Mouse (Mus musculus) CH12.LX (cell line): ENCODE results near the gene Jag2. TPM values are rescaled to one million over a fixed set of nuclear protein-coding genes. Genes with fewer than 3 reads are reported as not detected.

Source experiments
- DNase-seq: peaks from one replicate; pipeline ENCODE4 v3.0.0-alpha.2; 2013; ENCODE audit errors: extremely low read depth
- H3K27ac ChIP-seq: 2 replicates; pipeline ENCODE4 v1.5.1; 2012; ENCODE audit warnings: low read depth, mild to moderate bottlenecking, control low read depth, moderate library complexity; ENCODE audit not compliant: insufficient read depth
- H3K27me3 ChIP-seq: replicated peaks from 2 replicates; pipeline ENCODE3; 2012; ENCODE audit warnings: inconsistent platforms
- H3K36me3 ChIP-seq, 2 experiments: replicated peaks in 1 of 2; 2 replicates each; pipeline versions ENCODE3 to v1.6.1; 2012; ENCODE audit warnings: inconsistent platforms in 1 of 2, low read length in 1 of 2, mild to moderate bottlenecking in 1 of 2, mixed read lengths in 1 of 2, moderate library complexity in 1 of 2; ENCODE audit not compliant: control insufficient read depth in 1 of 2, insufficient read depth in 1 of 2
- H3K4me1 ChIP-seq, 2 experiments: 2 replicates each; pipeline ENCODE4 v1.6.1; 2012; ENCODE audit warnings: inconsistent platforms in 1 of 2, moderate library complexity in 1 of 2; ENCODE audit not compliant: insufficient read depth in 2 of 2, control insufficient read depth in 1 of 2
- H3K4me2 ChIP-seq: 2 replicates; pipeline ENCODE4 v1.6.1; 2012; ENCODE audit warnings: low read depth, mild to moderate bottlenecking, control low read depth; ENCODE audit not compliant: poor library complexity, insufficient read depth, severe bottlenecking
- H3K4me3 ChIP-seq, 3 experiments: fragments of 150-350 bp in 1 of 3; sonication (generic) in 1 of 3; replicated peaks in 1 of 3; 2 replicates each; pipeline versions ENCODE3 to v1.5.1; 2011 to 2012; ENCODE audit warnings: low read depth in 2 of 3, low read length in 2 of 3, mild to moderate bottlenecking in 2 of 3, moderate library complexity in 2 of 3, control low read depth in 1 of 3, improper control_type of control experiment in 1 of 3, inconsistent platforms in 1 of 3, mixed read lengths in 1 of 3; ENCODE audit not compliant: poor library complexity in 1 of 3
- H3K79me2 ChIP-seq: replicated peaks from 2 replicates; pipeline ENCODE4 v1.6.1; 2012; ENCODE audit warnings: mild to moderate bottlenecking, moderate library complexity; ENCODE audit not compliant: control insufficient read depth, poor library complexity, insufficient read depth, severe bottlenecking; ENCODE audit errors: extremely low read depth
- H3K9ac ChIP-seq: 2 replicates; pipeline ENCODE4 v1.6.1; 2012; ENCODE audit warnings: low read depth, mild to moderate bottlenecking, control low read depth, moderate library complexity; ENCODE audit not compliant: insufficient read depth
- H3K9me3 ChIP-seq: replicated peaks from 2 replicates; pipeline ENCODE3; 2012; ENCODE audit warnings: low read length, inconsistent platforms, mixed read lengths
- BHLHE40 ChIP-seq: IDR thresholded peaks from 2 replicates; pipeline ENCODE4 v1.6.1; 2011; ENCODE audit warnings: mild to moderate bottlenecking, low read depth, low read length, improper control_type of control experiment
- CHD2 ChIP-seq: IDR thresholded peaks from 2 replicates; pipeline ENCODE4 v1.6.1; 2011; ENCODE audit warnings: low read length, improper control_type of control experiment
- CTCF ChIP-seq, 2 experiments: IDR thresholded peaks in 1 of 2; conservative IDR thresholded peaks in 1 of 2; 2 replicates each; pipeline ENCODE4 v1.5.1; 2011 to 2012; ENCODE audit warnings: low read depth in 2 of 2, low read length in 2 of 2, improper control_type of control experiment in 1 of 2, inconsistent platforms in 1 of 2, mild to moderate bottlenecking in 1 of 2, moderate library complexity in 1 of 2
- EP300 ChIP-seq: IDR thresholded peaks from 2 replicates; pipeline ENCODE4 v1.6.1; 2011; ENCODE audit warnings: low read length, improper control_type of control experiment
- HCFC1 ChIP-seq: IDR thresholded peaks from 2 replicates; pipeline ENCODE4 v1.6.1; 2012; ENCODE audit warnings: low read depth, mild to moderate bottlenecking, inconsistent platforms, low read length, improper control_type of control experiment
- IRF4 ChIP-seq: IDR thresholded peaks from 2 replicates; pipeline ENCODE4 v1.6.1; 2014; ENCODE audit warnings: low read depth, mild to moderate bottlenecking, inconsistent platforms, low read length, improper control_type of control experiment
- JUN ChIP-seq: IDR thresholded peaks from 2 replicates; pipeline ENCODE4 v1.6.1; 2011; ENCODE audit warnings: low read depth, mild to moderate bottlenecking, low read length, improper control_type of control experiment, moderate library complexity; ENCODE audit not compliant: insufficient read depth
- KAT2A ChIP-seq: IDR thresholded peaks from 2 replicates; pipeline ENCODE4 v1.6.1; 2012; ENCODE audit warnings: low read length, improper control_type of control experiment, inconsistent platforms; ENCODE audit not compliant: insufficient replicate concordance
- MAFK ChIP-seq: IDR thresholded peaks from 2 replicates; pipeline ENCODE4 v1.6.1; 2011; ENCODE audit warnings: low read length, improper control_type of control experiment; ENCODE audit not compliant: insufficient replicate concordance
- MXI1 ChIP-seq: IDR thresholded peaks from 2 replicates; pipeline ENCODE4 v1.6.1; 2011; ENCODE audit warnings: mild to moderate bottlenecking, low read depth, low read length, improper control_type of control experiment
- MYC ChIP-seq: IDR thresholded peaks from 2 replicates; pipeline ENCODE4 v1.6.1; 2011; ENCODE audit warnings: low read depth, mild to moderate bottlenecking, improper control_type of control experiment, low read length
- NELFE ChIP-seq: IDR thresholded peaks from 2 replicates; pipeline ENCODE4 v1.6.1; 2011; ENCODE audit warnings: low read depth, low read length, improper control_type of control experiment
- NRF1 ChIP-seq: IDR thresholded peaks from 2 replicates; pipeline ENCODE4 v1.6.1; 2014; ENCODE audit warnings: low read depth, mild to moderate bottlenecking, inconsistent platforms, low read length, improper control_type of control experiment, moderate library complexity
- RAD21 ChIP-seq: IDR thresholded peaks from 2 replicates; pipeline ENCODE4 v1.6.1; 2011; ENCODE audit warnings: low read depth, mild to moderate bottlenecking, low read length, improper control_type of control experiment, moderate library complexity
- SIN3A ChIP-seq: IDR thresholded peaks from 2 replicates; pipeline ENCODE4 v1.6.1; 2012; ENCODE audit warnings: low read length, improper control_type of control experiment, inconsistent platforms
- SMC3 ChIP-seq: IDR thresholded peaks from 2 replicates; pipeline ENCODE4 v1.6.1; 2011; ENCODE audit warnings: low read depth, low read length, improper control_type of control experiment
- TBP ChIP-seq: conservative IDR thresholded peaks from 2 replicates; pipeline ENCODE4 v1.6.1; 2011; ENCODE audit warnings: low read depth, low read length, improper control_type of control experiment
- USF1 ChIP-seq: IDR thresholded peaks from 2 replicates; pipeline ENCODE4 v1.6.1; 2014; ENCODE audit warnings: low read depth, mild to moderate bottlenecking, inconsistent platforms, low read length, improper control_type of control experiment
- USF2 ChIP-seq: conservative IDR thresholded peaks from 2 replicates; pipeline ENCODE4 v1.6.1; 2011; ENCODE audit warnings: low read depth, low read length, improper control_type of control experiment
- ZKSCAN1 ChIP-seq: IDR thresholded peaks from 2 replicates; pipeline ENCODE4 v1.6.1; 2012; ENCODE audit warnings: low read depth, inconsistent platforms, low read length, improper control_type of control experiment, borderline replicate concordance
- ZMIZ1 ChIP-seq: IDR thresholded peaks from 2 replicates; pipeline ENCODE4 v1.6.1; 2012; ENCODE audit warnings: low read depth, mild to moderate bottlenecking, inconsistent platforms, low read length, improper control_type of control experiment
- ZNF384 ChIP-seq: IDR thresholded peaks from 2 replicates; pipeline ENCODE4 v1.6.1; 2012; ENCODE audit warnings: low read depth, low read length, improper control_type of control experiment, inconsistent platforms
- dilution Hi-C: fragments of 300-500 bp; cut with MboI; formaldehyde crosslinking; loops from 2 replicates; pipeline ENCODE4 v1.14.3; 2020; ENCODE audit warnings: low sequenced_read_pairs; ENCODE audit not compliant: extremely low pct_unique_long_range_greater_than_20kb, extremely low pct_ligation_motif_present
- in situ Hi-C: fragments of 300-500 bp; cut with MboI; formaldehyde crosslinking; loops from 3 replicates; pipeline ENCODE4 v1.14.3; 2019; ENCODE audit warnings: low sequenced_read_pairs, low pct_ligation_motif_present, low pct_unique_long_range_greater_than_20kb, mixed read lengths
- polyA plus RNA-seq: library from polyadenylated mRNA; unstranded; fragments of >175 nt; gene quantifications from 2 replicates; pipeline ENCODE4 v1.2.1, GENCODE M21; 2012; ENCODE audit warnings: low read depth; ENCODE audit not compliant: insufficient read length
- total RNA-seq, 2 experiments: library from RNA; depleted of rRNA; stranded (reverse); fragments of 300-350 nt in 1 of 2; fragments of >200 nt in 1 of 2; gene quantifications; 2 replicates each; pipeline ENCODE4 v1.2.3; 2012 to 2014

Jag2 gene
- total and polyA plus RNA-seq, 3 experiments, result 0.34 to 7.6 (median 0.59) TPM

DNA sequence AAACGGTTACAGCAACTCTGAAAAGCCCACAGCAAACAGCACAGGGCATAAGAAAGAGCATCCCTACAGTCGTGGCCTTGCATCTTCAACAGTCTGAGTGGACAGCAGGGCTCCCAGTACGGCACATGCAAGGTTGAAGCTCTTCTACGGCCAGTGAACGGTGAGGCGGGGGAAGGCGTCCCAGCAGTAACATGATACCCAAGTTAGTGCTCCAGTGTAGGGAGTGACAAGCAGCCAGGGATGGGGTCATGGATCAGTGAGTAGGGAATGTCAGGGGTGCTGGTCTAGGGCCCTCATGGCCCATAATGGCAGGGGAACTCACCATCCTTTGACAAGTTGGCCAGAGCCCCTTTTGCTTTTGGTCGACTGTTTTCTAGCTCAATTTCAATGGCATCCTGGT is 39.4 kb upstream of the Jag2 start:
- no peak overlapping the region for H3K4me2 ChIP-seq
- H3K79me2 ChIP-seq, result no peaks in the 10 kb centered on the region
- H3K4me3 ChIP-seq, result no peak overlapping the region
- dilution Hi-C loops, result no loop called here
- no peak overlapping the region for H3K9ac ChIP-seq
- no peaks in the 10 kb centered on the region for H3K27me3 ChIP-seq
- no peak for TF ChIP-seq CHD2
- TF ChIP-seq USF2, result no peak
- no peak for TF ChIP-seq BHLHE40
- no peak for TF ChIP-seq MXI1
- in situ Hi-C loops, result no loop called here
- no peak overlapping the region for H3K27ac ChIP-seq
- no peak for DNase-seq
- H3K9me3 ChIP-seq, result no peaks in the 10 kb centered on the region
- H3K4me1 ChIP-seq, result no peaks in the 10 kb centered on the region
- H3K36me3 ChIP-seq, result peaks cover 88 to 94% of the 10 kb centered on the region in 2 experiments

DNA sequence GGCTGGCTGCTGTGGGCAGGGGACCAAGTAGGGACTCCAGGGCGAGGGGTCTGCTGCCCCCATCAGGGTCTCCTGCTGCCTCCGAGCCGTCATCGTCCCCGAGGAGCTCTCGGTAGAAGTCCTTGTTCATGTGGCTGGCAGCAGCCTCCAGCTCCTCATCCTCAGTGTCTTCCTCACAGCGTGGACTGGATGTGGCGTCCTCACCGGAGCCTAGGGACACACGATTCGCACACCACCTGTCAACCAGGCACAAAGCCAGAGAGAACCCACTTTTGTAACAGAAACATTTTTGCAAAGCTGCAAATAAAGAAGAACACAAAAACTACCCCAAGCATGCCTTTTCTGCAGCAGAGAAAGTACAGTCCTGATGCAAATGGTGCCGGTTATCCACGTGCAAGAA is 36.2 kb upstream of the Jag2 start:
- TF ChIP-seq JUN (no peak), KAT2A (no peak), USF1 (no peak), CTCF (conservative IDR thresholded peaks at IDR 0.05 in 1 of 2, IDR thresholded peaks at IDR 0.05 in 1 of 2; ENCODE audit: low read depth in 2 of 2, low read length in 2 of 2) (no peak), MAFK (no peak), NRF1 (no peak), RAD21 (no peak), SIN3A (no peak), HCFC1 (no peak)
- no peak overlapping the region for H3K4me3 ChIP-seq
- in situ Hi-C loops, result no loop called here

DNA sequence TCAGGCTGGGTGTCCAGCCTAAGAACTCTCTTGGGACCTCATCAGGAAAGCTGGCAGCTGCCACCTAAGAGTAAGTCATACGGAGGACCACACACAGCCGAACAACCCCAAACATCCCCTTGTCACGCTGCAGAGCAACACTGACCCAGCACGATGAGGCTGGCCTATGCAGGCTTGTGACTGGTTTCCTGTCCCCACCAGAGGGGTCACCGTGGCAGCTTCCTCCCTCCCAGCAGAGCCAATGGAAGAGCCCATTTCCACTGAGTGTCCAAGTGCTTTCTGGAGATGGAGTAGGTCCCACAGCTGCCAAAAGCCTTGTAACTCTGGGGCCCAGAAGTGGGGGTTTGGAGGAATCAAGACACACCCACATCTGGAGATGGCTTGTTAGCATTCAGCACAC is 32.3 kb upstream of the Jag2 start:
- no peaks in the 10 kb centered on the region for H3K79me2 ChIP-seq
- in situ Hi-C loops, result no loop called here
- dilution Hi-C loops, result no loop called here

More for the DNA sequence above, 36.2 kb upstream of the Jag2 start:
- H3K4me2 ChIP-seq, result no peak overlapping the region
- H3K9me3 ChIP-seq, result no peaks in the 10 kb centered on the region
- H3K27me3 ChIP-seq, result no peaks in the 10 kb centered on the region
- no peaks in the 10 kb centered on the region for H3K4me1 ChIP-seq
- H3K9ac ChIP-seq, result no peak overlapping the region
- dilution Hi-C loops, result no loop called here
- H3K36me3 ChIP-seq, result peaks cover 95 to 98% of the 10 kb centered on the region in 2 experiments
- H3K79me2 ChIP-seq, result no peaks in the 10 kb centered on the region
- H3K27ac ChIP-seq, result no peak overlapping the region
- DNase-seq, result no peak

More for the DNA sequence above, 32.3 kb upstream of the Jag2 start:
- TF ChIP-seq CHD2, result no peak
- no peak for TF ChIP-seq MYC
- TF ChIP-seq SIN3A, result no peak
- TF ChIP-seq TBP, result no peak
- no peak for TF ChIP-seq SMC3
- no peak for TF ChIP-seq HCFC1
- TF ChIP-seq ZKSCAN1, result no peak
- no peak for TF ChIP-seq ZNF384
- TF ChIP-seq IRF4, result no peak
- TF ChIP-seq ZMIZ1, result no peak
- no peak for TF ChIP-seq NELFE
- TF ChIP-seq EP300, result no peak
- H3K9me3 ChIP-seq, result no peaks in the 10 kb centered on the region
- no peaks in the 10 kb centered on the region for H3K4me1 ChIP-seq
- H3K36me3 ChIP-seq, result peaks cover 73 to 96% of the 10 kb centered on the region in 2 experiments
- no peaks in the 10 kb centered on the region for H3K27me3 ChIP-seq
- no peak overlapping the region for H3K4me3 ChIP-seq
- no peak overlapping the region for H3K9ac ChIP-seq
- no peak for DNase-seq
- H3K27ac ChIP-seq, result no peak overlapping the region
- H3K4me2 ChIP-seq, result no peak overlapping the region
